Mouse (Mus musculus): ENCODE data around the gene Elmsan1. TPM values are rescaled to one million over a fixed set of nuclear protein-coding genes. Genes with fewer than 3 reads are reported as not detected.

The Elmsan1 gene
- polyA plus RNA-seq, 1 experiment = 25.9 TPM

DNA sequence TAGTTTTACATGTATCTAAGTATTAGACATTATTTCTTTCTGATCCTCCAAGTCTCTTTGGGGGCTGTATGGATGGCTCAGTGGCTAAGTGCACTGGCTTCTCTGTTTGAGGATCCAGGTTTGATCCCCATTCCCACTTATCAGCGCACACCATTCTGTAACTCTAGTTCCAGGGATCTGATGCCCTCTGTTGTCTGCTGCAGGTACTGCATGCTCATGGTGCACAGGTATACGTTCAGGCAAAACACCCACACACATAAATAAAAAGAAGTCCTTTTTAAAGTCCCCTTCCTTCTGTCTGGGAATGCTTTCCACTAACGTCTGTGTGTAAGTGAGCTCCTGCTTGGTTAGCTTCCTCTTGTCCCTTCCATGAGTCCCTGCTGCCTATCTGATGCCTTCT is 86.4 kb downstream of the Elmsan1 start:
- WGBS = 68% methylated on average over 3 of the region's 3 CpGs
- H3K4me3 ChIP-seq (ENCODE audit: low read depth, low read length) = no peak overlapping the region
- H3K36me3 ChIP-seq (ENCODE audit: control insufficient read depth, insufficient read depth, low read length) = no peaks in the 10 kb centered on the region
- TF ChIP-seq POLR2A (IDR thresholded peaks at IDR 0.05; ENCODE audit: low read depth, low read length) (no peak), CTCF (IDR thresholded peaks at IDR 0.05; ENCODE audit: extremely low read depth, insufficient read length, insufficient replicate concordance, low read depth, low read length) (peak; percentile 52; the same call in 1 of the 2 replicates)
- H3K27me3 ChIP-seq (ENCODE audit: control insufficient read depth, insufficient read depth, low read length) = no peaks in the 10 kb centered on the region
- no peaks in the 10 kb centered on the region for H3K4me1 ChIP-seq (ENCODE audit: control insufficient read depth, insufficient read depth, insufficient read length, low read length)
- no peak overlapping the region for H3K27ac ChIP-seq (ENCODE audit: insufficient read depth, low read depth, low read length)

DNA sequence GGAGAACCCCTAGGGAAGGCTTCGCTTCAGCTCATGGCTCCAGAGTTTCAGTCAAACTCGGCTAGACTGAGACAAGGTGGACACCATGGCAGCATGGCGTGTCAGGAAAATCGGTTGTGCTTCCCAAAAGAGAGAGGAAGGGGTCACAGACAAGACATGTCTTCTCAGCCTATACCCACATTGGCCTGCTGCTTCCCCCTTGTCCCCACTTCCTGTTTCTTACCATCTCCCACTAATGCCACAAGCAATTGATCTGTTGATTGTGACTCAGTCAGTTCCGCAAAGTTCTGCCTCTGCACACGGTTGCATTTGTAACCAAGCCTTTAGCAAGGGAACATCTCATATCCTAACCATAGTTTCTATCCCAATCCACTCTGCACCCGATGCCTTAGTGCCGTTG is 88.8 kb downstream of the Elmsan1 start:
- H3K4me1 ChIP-seq (ENCODE audit: control insufficient read depth, insufficient read depth, insufficient read length, low read length) = no peaks in the 10 kb centered on the region
- WGBS = 90% methylated on average over 8 of the region's 8 CpGs
- no peaks in the 10 kb centered on the region for H3K27me3 ChIP-seq (ENCODE audit: control insufficient read depth, insufficient read depth, low read length)
- TF ChIP-seq POLR2A (IDR thresholded peaks at IDR 0.05; ENCODE audit: low read depth, low read length) = no peak
- TF ChIP-seq CTCF (IDR thresholded peaks at IDR 0.05; ENCODE audit: extremely low read depth, insufficient read length, insufficient replicate concordance, low read depth, low read length) = no peak
- no peak overlapping the region for H3K27ac ChIP-seq (ENCODE audit: insufficient read depth, low read depth, low read length)
- no peaks in the 10 kb centered on the region for H3K36me3 ChIP-seq (ENCODE audit: control insufficient read depth, insufficient read depth, low read length)
- H3K4me3 ChIP-seq (ENCODE audit: low read depth, low read length) = no peak overlapping the region

DNA sequence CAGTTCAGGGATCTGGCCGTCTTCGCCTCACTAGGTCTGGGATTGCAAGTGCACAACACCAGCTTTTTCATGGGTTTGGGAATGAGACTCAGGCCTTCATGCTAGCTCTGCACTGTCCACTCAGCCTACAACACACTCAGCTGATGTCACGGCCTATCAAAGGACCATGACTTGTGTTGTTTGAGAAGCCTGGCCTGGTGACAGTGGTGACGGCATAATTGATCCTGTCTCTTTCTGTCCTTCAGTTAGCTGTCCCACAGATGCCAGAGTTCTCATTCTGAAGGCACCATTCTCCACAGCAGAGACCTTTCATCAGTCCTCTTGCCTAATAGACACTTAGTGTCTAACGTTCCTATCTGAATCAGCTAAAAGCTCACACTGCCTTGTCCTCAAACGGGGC is 90.1 kb downstream of the Elmsan1 start:
- Histone ChIP-seq H3K36me3 (ENCODE audit: control insufficient read depth, insufficient read depth, low read length) (no peaks in the 10 kb centered on the region), H3K4me3 (ENCODE audit: low read depth, low read length) (no peak overlapping the region), H3K27ac (ENCODE audit: insufficient read depth, low read depth, low read length) (no peak overlapping the region), H3K27me3 (ENCODE audit: control insufficient read depth, insufficient read depth, low read length) (no peaks in the 10 kb centered on the region), H3K4me1 (ENCODE audit: control insufficient read depth, insufficient read depth, insufficient read length, low read length) (no peaks in the 10 kb centered on the region)
- TF ChIP-seq POLR2A (IDR thresholded peaks at IDR 0.05; ENCODE audit: low read depth, low read length) (no peak), CTCF (IDR thresholded peaks at IDR 0.05; ENCODE audit: extremely low read depth, insufficient read length, insufficient replicate concordance, low read depth, low read length) (no peak)
- WGBS = 90% methylated on average over 6 of the region's 6 CpGs

- TF ChIP-seq CTCF (IDR thresholded peaks at IDR 0.05; ENCODE audit: extremely low read depth, insufficient read length, insufficient replicate concordance, low read depth, low read length) (no peak), POLR2A (IDR thresholded peaks at IDR 0.05; ENCODE audit: low read depth, low read length) (no peak)
- H3K4me1 ChIP-seq (ENCODE audit: control insufficient read depth, insufficient read depth, insufficient read length, low read length) = no peaks in the 10 kb centered on the region
- no peaks in the 10 kb centered on the region for H3K36me3 ChIP-seq (ENCODE audit: control insufficient read depth, insufficient read depth, low read length)
- no peak overlapping the region for H3K27ac ChIP-seq (ENCODE audit: insufficient read depth, low read depth, low read length)
- WGBS = 93% methylated on average over 2 of the region's 2 CpGs
- H3K4me3 ChIP-seq (ENCODE audit: low read depth, low read length) = no peak overlapping the region
- H3K27me3 ChIP-seq (ENCODE audit: control insufficient read depth, insufficient read depth, low read length) = no peaks in the 10 kb centered on the region
Measured at GRCm38 (mm10) chr12:84126899-84127298, 91.8 kb downstream of the Elmsan1 start.

DNA sequence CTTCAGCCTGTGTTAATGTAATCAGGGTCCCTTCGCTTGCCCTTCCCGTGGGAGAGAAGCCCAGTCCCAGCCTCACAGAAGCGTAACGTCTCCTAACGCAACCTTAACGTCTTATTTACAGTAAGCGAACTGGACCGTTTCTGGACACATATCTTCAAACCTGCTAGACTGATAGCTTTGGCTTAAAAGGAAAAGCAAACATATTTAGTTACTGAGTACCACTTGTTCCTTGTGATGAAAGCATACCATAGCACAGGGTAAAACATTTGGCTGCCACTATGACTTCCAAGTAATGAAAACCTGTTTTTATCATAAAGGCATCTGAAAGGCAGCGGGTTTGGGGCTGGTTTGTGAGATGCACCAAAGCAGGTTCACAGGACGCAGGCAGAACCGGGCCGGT is 92.8 kb downstream of the Elmsan1 start:
- no peaks in the 10 kb centered on the region for H3K36me3 ChIP-seq (ENCODE audit: control insufficient read depth, insufficient read depth, low read length)
- no peaks in the 10 kb centered on the region for H3K4me1 ChIP-seq (ENCODE audit: control insufficient read depth, insufficient read depth, insufficient read length, low read length)
- no peaks in the 10 kb centered on the region for H3K27me3 ChIP-seq (ENCODE audit: control insufficient read depth, insufficient read depth, low read length)
- 83% methylated on average over 12 of the region's 12 CpGs for WGBS
- H3K27ac ChIP-seq (ENCODE audit: insufficient read depth, low read depth, low read length) = no peak overlapping the region
- TF ChIP-seq POLR2A (IDR thresholded peaks at IDR 0.05; ENCODE audit: low read depth, low read length) (no peak), CTCF (IDR thresholded peaks at IDR 0.05; ENCODE audit: extremely low read depth, insufficient read length, insufficient replicate concordance, low read depth, low read length) (no peak)
- no peak overlapping the region for H3K4me3 ChIP-seq (ENCODE audit: low read depth, low read length)

DNA sequence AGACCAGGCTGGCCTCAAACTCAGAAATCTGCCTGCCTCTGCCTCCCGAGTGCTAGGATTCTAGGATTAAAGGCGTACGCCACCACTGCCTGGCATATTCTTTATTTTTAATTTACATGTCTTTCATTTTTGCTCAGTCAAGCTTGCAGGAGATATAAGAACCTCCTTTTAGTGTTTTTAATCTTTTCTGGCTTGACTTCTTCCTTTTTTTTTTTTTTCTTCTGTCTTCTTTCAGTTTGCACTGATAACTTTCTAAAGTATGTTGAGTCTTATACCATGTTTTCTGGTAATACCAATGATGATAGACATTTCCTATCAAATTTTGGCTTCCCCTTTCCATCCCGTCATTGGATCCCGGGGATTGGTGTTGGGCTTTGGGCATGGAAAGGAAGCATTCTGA is 99.1 kb downstream of the Elmsan1 start:
- no peaks in the 10 kb centered on the region for H3K36me3 ChIP-seq (ENCODE audit: control insufficient read depth, insufficient read depth, low read length)
- H3K4me1 ChIP-seq (ENCODE audit: control insufficient read depth, insufficient read depth, insufficient read length, low read length) = no peaks in the 10 kb centered on the region
- H3K4me3 ChIP-seq (ENCODE audit: low read depth, low read length) = no peak overlapping the region
- H3K27me3 ChIP-seq (ENCODE audit: control insufficient read depth, insufficient read depth, low read length) = no peaks in the 10 kb centered on the region
- TF ChIP-seq CTCF (IDR thresholded peaks at IDR 0.05; ENCODE audit: extremely low read depth, insufficient read length, insufficient replicate concordance, low read depth, low read length) = no peak
- no peak for TF ChIP-seq POLR2A (IDR thresholded peaks at IDR 0.05; ENCODE audit: low read depth, low read length)
- H3K27ac ChIP-seq (ENCODE audit: insufficient read depth, low read depth, low read length) = no peak overlapping the region
- WGBS = 95% methylated on average over 5 of the region's 5 CpGs

DNA sequence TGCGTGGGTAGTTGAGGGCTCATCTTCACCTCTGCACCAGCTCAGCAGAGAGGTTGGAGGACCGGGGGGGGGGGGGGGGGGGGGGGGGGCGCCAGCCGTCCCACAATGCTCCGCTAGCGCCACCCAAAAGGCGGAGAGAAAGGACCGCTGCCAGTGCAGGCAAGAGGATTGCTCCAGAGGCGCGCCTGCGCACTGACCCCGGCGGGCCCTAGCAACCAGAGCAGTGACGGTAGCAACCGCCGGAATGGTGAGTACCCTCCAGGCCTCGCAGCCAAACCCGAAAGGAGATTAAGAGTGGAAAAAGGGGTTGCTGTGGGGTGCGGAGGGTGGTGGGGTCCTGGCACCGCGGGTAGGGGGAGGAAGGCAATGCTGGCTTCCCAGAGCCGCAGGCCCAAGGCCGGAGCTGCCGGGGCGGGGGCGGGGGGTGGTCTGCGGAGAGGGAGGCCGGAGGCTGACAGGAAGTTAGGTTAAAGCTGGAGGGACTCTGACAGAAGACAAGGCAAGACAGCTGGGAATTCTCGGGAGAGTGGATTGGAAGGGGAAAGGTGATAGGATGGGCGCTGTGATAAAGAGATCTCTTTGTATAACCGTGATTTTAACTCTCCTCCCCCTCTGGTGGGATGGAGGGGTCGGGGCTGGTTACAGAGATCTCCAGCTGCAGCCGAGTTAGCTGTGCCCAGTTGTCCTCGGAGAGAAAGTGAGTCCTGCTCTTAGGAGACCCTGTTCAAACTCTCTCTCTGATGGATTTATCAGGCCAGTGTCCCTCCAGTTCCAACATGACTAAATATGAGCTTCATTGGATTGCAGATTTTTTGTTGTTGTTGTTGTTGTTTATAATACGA is 104.3 kb downstream of the Elmsan1 start, which contains the start of gene Dnal1:
TSS of gene Dnal1 (plus strand) at position 214 of the 842 bp plus-strand sequence.
- Histone ChIP-seq H3K27ac (ENCODE audit: insufficient read depth, low read depth, low read length) (no peak within 1 kb of the TSS), H3K4me1 (ENCODE audit: control insufficient read depth, insufficient read depth, insufficient read length, low read length) (peaks cover 3% of the 10 kb centered on the region), H3K27me3 (ENCODE audit: control insufficient read depth, insufficient read depth, low read length) (no peaks in the 10 kb centered on the region), H3K4me3 (ENCODE audit: low read depth, low read length) (peak within 1 kb of the TSS; percentile 88), H3K36me3 (ENCODE audit: control insufficient read depth, insufficient read depth, low read length) (no peaks in the 10 kb centered on the region)
- TF ChIP-seq POLR2A (IDR thresholded peaks at IDR 0.05; ENCODE audit: low read depth, low read length) (no peak), CTCF (IDR thresholded peaks at IDR 0.05; ENCODE audit: extremely low read depth, insufficient read length, insufficient replicate concordance, low read depth, low read length) (no peak)
- WGBS = 5% methylated on average over 33 of the region's 35 CpGs
